Mouse (Mus musculus): ENCODE measurements at regions not wholly inside any gene's neighbourhood (a gene's known extent, or its start where the extent isn't known, plus 50 kb on each side); places are given as distances from the start of the nearest gene placed in this dataset.

- TF ChIP-seq EP300 (IDR thresholded peaks at IDR 0.05; ENCODE audit: insufficient read depth, low read depth, low read length) (no peak), CTCF (IDR thresholded peaks at IDR 0.05; ENCODE audit: low read depth, low read length) (no peak), POLR2A (IDR thresholded peaks at IDR 0.05; ENCODE audit: insufficient read depth, low read length) (no peak)
These were observed 187.7 kb upstream of the G2e3 start for GRCm38 (mm10) chr12:51160122-51160521.
